Mouse (Mus musculus) ES-E14 (cell line): ENCODE measurements at regions not wholly inside any gene's neighbourhood (a gene's known extent, or its start where the extent isn't known, plus 50 kb on each side); places are given as distances from the start of the nearest gene placed in this dataset.

ENCODE experiments used
- DNase-seq: peaks from one replicate; pipeline ENCODE4 v3.0.0-alpha.2; 2013; ENCODE audit warnings: low read depth, low spot score
- H3K27ac ChIP-seq: 2 replicates; pipeline ENCODE4 v1.5.1; 2012; ENCODE audit warnings: low read depth, mild to moderate bottlenecking, low read length, moderate library complexity, mixed read lengths; ENCODE audit not compliant: poor library complexity, insufficient read depth, severe bottlenecking
- H3K36me3 ChIP-seq: 2 replicates; pipeline ENCODE4 v1.6.1; 2012; ENCODE audit warnings: mild to moderate bottlenecking, low read length, moderate library complexity, mixed read lengths; ENCODE audit not compliant: control insufficient read depth, poor library complexity, insufficient read depth, severe bottlenecking
- H3K4me1 ChIP-seq, 2 experiments: fragments of 150-350 bp in 1 of 2; sonication (generic) in 1 of 2; 2 replicates each; pipeline ENCODE4 v1.6.1; 2012; ENCODE audit warnings: low read length in 2 of 2, mild to moderate bottlenecking in 1 of 2, mixed read lengths in 1 of 2; ENCODE audit not compliant: control insufficient read depth in 2 of 2, insufficient read depth in 2 of 2, poor library complexity in 1 of 2
- H3K4me3 ChIP-seq, 2 experiments: fragments of 150-350 bp in 1 of 2; sonication (generic) in 1 of 2; 2 replicates each; pipeline ENCODE4 v1.5.1; 2012; ENCODE audit warnings: low read length in 2 of 2, low read depth in 1 of 2, mild to moderate bottlenecking in 1 of 2, mixed read lengths in 1 of 2; ENCODE audit not compliant: insufficient read depth in 1 of 2, poor library complexity in 1 of 2, severe bottlenecking in 1 of 2
- H3K9ac ChIP-seq: 2 replicates; pipeline ENCODE4 v1.6.1; 2012; ENCODE audit warnings: low read depth, mild to moderate bottlenecking, low read length, mixed read lengths; ENCODE audit not compliant: poor library complexity, insufficient read depth, severe bottlenecking
- H3K9me3 ChIP-seq: fragments of 150-350 bp; sonication (generic); 2 replicates; pipeline ENCODE4 v1.6.1; 2012; ENCODE audit warnings: low read depth, mild to moderate bottlenecking, low read length; ENCODE audit not compliant: control insufficient read depth, insufficient read depth
- CHD2 ChIP-seq: IDR thresholded peaks from 2 replicates; pipeline ENCODE4 v1.6.1; 2014; ENCODE audit warnings: mild to moderate bottlenecking, low read depth, low read length, inconsistent platforms
- HCFC1 ChIP-seq: IDR thresholded peaks from 2 replicates; pipeline ENCODE4 v1.6.1; 2012; ENCODE audit warnings: low read length, inconsistent platforms, borderline replicate concordance; ENCODE audit not compliant: insufficient read depth
- MAFK ChIP-seq: IDR thresholded peaks from 2 replicates; pipeline ENCODE4 v1.6.1; 2014; ENCODE audit warnings: mild to moderate bottlenecking, low read depth, low read length, inconsistent platforms; ENCODE audit not compliant: insufficient read depth
- ZC3H11A ChIP-seq: IDR thresholded peaks from 2 replicates; pipeline ENCODE4 v1.6.1; 2012; ENCODE audit warnings: low read depth, mild to moderate bottlenecking, inconsistent platforms, low read length, borderline replicate concordance
- ZNF384 ChIP-seq: IDR thresholded peaks from 2 replicates; pipeline ENCODE4 v1.6.1; 2012; ENCODE audit warnings: low read depth, low read length, inconsistent platforms
- in situ Hi-C, 2 experiments: fragments of 600-800 bp; cut with MboI; formaldehyde crosslinking; loops; one replicate each; pipeline ENCODE4 v1.15.1; 2025; ENCODE audit warnings: low sequenced_read_pairs in 2 of 2, inconsistent platforms in 1 of 2; ENCODE audit not compliant: unreplicated experiment in 2 of 2

DNA sequence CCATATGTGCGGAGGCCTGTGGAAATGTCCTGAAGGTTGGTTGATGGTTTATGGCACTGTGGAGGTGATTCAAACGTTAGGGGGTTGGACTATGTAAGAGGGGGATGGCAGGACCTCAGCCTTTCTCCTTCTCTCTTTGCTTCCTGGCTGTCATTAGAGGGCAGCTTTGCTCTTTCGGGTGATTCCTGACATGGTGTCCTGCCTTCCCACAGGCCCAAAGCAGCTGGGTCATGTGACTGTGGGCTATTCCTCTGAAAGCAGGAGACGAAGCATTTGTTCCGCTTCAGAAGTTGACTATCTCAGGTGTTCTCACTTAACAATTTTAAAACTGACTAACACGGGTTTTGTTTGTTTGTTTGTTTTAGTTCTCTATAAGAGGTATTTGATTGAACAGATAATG, 233.1 kb downstream of the Map2k6 start:
- H3K4me3 ChIP-seq: no peak overlapping the region
- H3K9me3 ChIP-seq: no peaks in the 10 kb centered on the region
- DNase-seq: no peak
- no peaks in the 10 kb centered on the region for H3K36me3 ChIP-seq
- no peak overlapping the region for H3K27ac ChIP-seq
- H3K9ac ChIP-seq: no peak overlapping the region
- no peaks in the 10 kb centered on the region for H3K4me1 ChIP-seq
- TF ChIP-seq CHD2 (no peak), ZC3H11A (no peak), HCFC1 (no peak), ZNF384 (no peak), MAFK (no peak)
- in situ Hi-C loops: no loop called here

DNA sequence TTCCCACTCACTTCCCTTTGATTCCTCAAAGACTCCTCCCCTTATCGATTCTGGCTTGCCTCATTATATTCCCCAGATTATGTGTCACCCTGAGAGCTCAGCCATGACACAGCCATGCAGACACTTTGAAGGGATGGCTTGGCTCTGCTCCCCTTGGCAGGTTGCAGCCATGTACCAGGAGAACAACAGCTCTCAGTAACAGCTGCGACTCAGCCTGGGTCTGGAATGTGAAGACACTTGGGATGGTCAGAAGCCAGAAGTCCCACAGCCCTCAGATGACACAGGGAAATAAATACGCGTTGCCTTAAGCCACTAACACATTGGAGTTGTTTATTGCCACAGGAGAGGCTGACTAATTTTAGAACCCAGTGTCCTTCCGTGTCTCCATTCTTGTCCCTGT, 234.4 kb downstream of the Map2k6 start:
- no peaks in the 10 kb centered on the region for H3K36me3 ChIP-seq
- no peak for TF ChIP-seq HCFC1
- no peak for TF ChIP-seq ZC3H11A
- TF ChIP-seq ZNF384: no peak
- TF ChIP-seq MAFK: no peak
- no peak for TF ChIP-seq CHD2
- in situ Hi-C loops: no loop called here
- DNase-seq: no peak
- H3K9me3 ChIP-seq: no peaks in the 10 kb centered on the region
- no peak overlapping the region for H3K27ac ChIP-seq
- H3K9ac ChIP-seq: no peak overlapping the region
- H3K4me1 ChIP-seq: no peaks in the 10 kb centered on the region
- H3K4me3 ChIP-seq: no peak overlapping the region

DNA sequence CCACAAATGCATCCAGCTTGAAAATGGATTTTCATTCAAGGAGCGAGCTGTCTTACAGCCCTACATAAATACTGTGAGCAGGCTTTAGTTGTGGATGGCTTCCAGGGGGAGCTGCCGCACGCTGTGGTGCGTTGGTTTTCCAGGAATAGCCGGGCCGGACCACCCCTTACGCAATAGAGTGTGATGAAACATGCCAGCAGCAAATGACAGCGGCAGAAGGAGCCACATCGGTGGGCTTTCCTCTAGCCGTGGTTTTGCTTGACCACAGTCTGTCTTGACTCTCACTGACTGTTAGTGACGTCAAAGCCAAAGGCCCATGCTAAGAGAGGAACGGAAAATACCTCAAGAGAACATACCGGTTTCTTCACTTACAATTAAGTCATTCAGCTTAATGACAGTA, 243.6 kb downstream of the Map2k6 start:
- Histone ChIP-seq H3K9me3 (no peaks in the 10 kb centered on the region), H3K9ac (no peak overlapping the region), H3K4me3 (no peak overlapping the region), H3K36me3 (no peaks in the 10 kb centered on the region), H3K4me1 (no peaks in the 10 kb centered on the region), H3K27ac (no peak overlapping the region)
- in situ Hi-C loops: no loop called here
- TF ChIP-seq ZC3H11A: no peak
- no peak for TF ChIP-seq HCFC1
- no peak for TF ChIP-seq MAFK
- TF ChIP-seq CHD2: no peak
- TF ChIP-seq ZNF384: no peak
- DNase-seq: no peak

DNA sequence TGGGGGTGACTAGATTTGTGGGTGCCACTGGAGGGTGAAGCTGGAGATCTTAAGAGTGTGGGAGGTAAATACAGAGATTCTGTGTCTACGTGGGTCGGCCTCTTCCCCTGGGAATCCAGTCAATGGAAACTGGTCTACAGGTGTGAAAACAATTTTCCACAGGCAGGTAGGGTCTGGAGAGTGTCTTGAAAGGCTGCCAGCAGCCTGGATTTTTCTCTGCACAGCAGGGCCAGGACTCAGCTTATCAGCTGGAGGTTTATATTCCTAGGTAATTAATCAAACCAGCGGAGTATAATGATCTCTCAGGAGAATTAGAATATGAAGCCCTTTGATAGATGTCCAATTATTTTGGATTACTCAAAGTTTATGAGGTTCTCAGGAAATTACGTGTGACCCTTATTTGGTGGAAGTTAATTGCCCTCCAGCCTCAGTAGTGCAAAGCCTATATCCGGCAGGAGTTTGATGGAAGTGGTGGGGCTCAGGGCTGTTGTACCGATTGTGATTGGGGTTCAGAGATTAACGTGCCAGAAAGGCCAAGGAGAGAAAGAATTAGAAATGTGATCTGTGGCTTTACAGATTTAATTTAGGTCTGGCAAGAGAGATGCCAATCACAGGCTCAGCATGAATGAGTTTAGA, 250.8 kb downstream of the Map2k6 start:
- no peak for DNase-seq

DNA sequence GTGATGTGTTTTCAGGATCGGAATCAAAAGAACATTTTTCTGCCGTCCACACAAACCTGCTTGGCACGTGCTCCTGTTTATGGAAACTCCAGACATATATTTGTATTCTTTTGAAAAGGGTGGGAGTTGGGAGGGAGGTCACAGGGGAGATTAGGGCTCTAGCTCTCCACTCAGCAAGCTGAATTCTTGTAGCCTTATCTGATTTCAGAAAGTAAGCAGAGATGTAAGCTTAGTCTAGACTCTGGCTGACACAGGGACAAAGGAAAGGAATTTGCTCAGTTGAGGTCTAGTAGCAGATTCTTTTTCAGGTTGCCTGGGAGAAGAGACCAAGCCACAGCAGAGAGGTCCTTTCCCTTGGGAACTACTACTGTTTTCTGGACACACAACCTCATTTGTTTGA, 253.1 kb downstream of the Map2k6 start:
- no peak for DNase-seq
- no peak overlapping the region for H3K9ac ChIP-seq
- in situ Hi-C loops: no loop called here
- no peaks in the 10 kb centered on the region for H3K4me1 ChIP-seq
- no peak overlapping the region for H3K27ac ChIP-seq
- no peak overlapping the region for H3K4me3 ChIP-seq
- no peaks in the 10 kb centered on the region for H3K9me3 ChIP-seq
- TF ChIP-seq ZC3H11A (no peak), MAFK (no peak), CHD2 (no peak), ZNF384 (no peak), HCFC1 (no peak)
- H3K36me3 ChIP-seq: no peaks in the 10 kb centered on the region

More for the DNA sequence above, 250.8 kb downstream of the Map2k6 start:
- H3K4me3 ChIP-seq: no peak overlapping the region
- H3K27ac ChIP-seq: no peak overlapping the region
- no peak for TF ChIP-seq HCFC1
- TF ChIP-seq CHD2: no peak
- no peak for TF ChIP-seq ZC3H11A
- TF ChIP-seq MAFK: no peak
- no peak for TF ChIP-seq ZNF384
- no peaks in the 10 kb centered on the region for H3K4me1 ChIP-seq
- H3K36me3 ChIP-seq: no peaks in the 10 kb centered on the region
- no peaks in the 10 kb centered on the region for H3K9me3 ChIP-seq
- H3K9ac ChIP-seq: no peak overlapping the region
- in situ Hi-C loops: no loop called here
